Mouse (Mus musculus) right cerebral cortex, postnatal 14 days (tissue): ENCODE results near the gene Rnf44.

Source experiments
- DNase-seq: peaks from one replicate; pipeline ENCODE4 v3.0.0; 2022

Rnf44 gene

DNA sequence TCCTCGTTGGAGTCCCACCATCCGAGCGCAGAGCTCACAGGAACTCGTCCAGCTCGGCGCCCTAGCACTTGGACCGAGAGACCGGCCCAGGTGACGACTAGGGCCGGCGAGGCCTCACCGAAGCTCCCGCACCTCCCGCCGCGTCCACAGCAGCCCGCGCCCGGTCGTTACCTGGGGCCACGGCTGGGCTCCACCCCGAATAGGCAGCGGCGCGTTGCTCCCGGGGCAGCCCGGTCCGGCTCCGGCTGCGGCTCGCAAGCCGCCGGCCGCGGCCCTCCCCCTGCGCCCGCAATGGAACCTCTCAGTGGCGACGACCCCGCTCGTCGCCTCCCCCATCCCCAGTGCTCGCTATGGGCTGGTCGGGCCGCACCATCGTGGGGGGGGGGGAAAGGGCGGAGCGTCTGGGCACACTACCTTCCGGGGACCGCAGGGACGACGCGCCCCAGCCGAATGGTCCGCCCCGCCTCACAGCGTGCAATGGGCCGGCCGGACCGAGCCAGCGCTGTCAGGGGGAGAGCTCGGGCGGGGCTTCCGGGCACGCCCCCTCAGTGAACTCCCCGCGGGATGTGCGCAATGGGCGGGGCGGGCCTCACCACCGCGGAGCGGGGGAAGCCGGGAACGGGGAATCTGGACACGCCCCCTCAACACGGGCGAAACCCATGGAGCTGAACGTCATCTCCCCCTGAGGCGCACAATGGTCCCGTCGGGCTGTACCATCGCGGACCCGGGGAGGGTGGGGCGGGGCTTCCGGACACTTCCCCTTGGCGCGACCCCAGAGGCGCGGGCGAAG is at the start of gene Rnf44:
Gene Rnf44 (minus strand): TSS at position 350 of the 790 bp plus-strand sequence.
- DNase-seq: peak; percentile 99

DNA sequence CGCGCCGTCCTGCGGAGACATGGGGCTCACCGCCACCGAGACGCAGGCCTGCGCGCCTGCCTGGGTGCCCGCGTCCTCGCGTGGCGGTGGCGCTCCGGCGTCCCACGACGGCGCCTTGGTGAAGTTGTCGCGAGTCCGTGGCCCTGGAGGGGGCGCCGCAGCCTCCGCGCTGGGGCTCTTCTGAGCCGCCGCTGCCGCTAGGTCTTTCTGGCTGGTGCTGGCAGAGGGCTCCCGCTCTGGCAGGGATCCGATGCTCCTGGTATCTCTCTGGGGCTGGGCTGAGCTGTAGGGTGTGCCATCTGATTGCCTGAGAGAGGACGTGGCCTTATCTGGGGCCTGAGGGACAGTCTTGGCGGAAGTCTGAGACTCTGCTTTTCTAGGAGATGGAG is 44.5 kb upstream of the Rnf44 start:
- peak; percentile 53 for DNase-seq

DNA sequence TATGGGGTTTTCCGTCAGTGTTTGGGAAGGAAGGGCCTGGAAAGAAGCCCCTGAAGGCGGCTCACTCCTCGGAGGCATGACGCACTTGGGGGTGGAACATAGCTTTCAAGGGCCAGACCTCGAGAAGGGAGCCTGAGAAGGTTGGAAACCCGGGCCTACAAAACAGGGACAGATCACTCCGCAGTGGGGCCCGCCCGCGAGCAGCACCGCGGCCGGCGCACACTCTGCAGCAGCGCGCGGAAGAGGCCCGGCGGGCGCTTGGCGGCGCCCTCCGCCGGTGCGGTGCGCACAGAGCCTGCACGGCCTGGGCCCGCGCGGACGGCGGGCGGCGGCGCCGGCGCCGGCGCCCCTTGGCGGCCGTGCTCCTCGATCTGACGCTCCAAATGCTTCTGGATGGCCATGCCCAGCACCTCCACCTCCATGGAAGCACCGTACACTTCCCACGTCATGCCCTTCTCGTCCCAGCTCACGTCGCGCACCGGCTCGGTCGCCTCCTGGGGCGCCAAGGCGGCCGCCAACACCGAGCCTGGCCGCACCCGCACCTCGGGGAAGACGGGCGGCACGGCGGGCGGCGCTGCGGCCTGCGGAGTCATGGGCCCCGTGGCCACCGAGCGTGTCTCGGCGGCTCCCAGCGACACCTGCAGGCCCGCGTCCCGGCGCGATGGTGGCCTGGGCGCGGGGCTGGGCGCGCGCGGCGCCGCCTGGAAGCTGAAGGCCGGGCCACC is 43.9 kb upstream of the Rnf44 start:
- no peak for DNase-seq

DNA sequence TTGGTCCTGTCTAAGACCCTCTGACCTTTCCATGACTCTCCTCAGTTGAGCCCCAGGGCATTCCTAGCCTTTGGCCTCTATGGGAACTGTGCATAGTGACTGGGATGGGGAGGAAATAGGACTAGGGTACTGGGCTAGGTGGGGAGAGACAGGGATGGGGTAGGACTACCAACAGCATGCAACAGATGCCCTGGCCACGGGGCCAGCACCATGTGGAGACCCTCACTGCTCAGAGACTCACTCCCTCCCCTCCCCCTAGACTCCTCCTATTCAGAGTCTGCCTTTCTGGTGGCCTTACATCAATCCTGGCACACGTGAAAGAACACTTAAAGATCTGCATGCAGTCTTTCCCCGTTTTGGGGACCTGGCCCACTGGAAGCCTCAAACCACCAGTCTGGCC is 43.2 kb upstream of the Rnf44 start:
- DNase-seq: no peak

GRCm38 (mm10) chr13:54726131-54726530 is 32.4 kb upstream of the Rnf44 start:
- no peak for DNase-seq

GRCm38 (mm10) chr13:54723143-54723542 is 29.4 kb upstream of the Rnf44 start:
- DNase-seq: no peak

GRCm38 (mm10) chr13:54716916-54717315 is 23.2 kb upstream of the Rnf44 start:
- DNase-seq: peak; percentile 58

- DNase-seq: no peak
Observed at GRCm38 (mm10) chr13:54714996-54715395, 21.3 kb upstream of the Rnf44 start.

GRCm38 (mm10) chr13:54714393-54714792 is 20.7 kb upstream of the Rnf44 start:
- peak; percentile 38 for DNase-seq

DNA sequence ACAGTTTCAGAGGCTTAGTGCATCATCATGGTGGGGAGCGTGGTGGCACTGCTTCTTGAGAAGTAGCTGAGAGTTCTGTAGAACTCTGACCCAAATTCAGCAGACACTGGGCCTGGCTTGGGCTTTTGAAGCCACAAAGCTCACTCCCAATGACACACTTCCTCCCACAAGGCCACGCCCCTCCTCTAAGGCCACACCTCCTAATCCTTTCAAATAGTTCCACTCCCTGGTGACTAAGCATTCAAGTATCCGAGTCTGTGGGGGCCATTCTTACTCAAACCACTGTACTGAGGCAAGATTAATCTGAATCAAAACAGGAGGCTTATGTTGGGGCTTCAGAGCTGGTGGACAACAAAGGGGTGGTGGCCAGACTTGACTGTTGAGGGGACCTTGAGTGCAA is 17.2 kb upstream of the Rnf44 start:
- DNase-seq: no peak

GRCm38 (mm10) chr13:54704890-54705289 is 11.2 kb upstream of the Rnf44 start:
- DNase-seq: no peak

GRCm38 (mm10) chr13:54702507-54702906 is 8.8 kb upstream of the Rnf44 start:
- no peak for DNase-seq

GRCm38 (mm10) chr13:54701243-54701642 is 7.5 kb upstream of the Rnf44 start, which contains the start of gene Cdhr2:
Gene Cdhr2 (plus strand): TSS chr13:54701461.
- no peak for DNase-seq

- DNase-seq: no peak
Observed at GRCm38 (mm10) chr13:54695479-54696230, 1.9 kb upstream of the Rnf44 start.

DNA sequence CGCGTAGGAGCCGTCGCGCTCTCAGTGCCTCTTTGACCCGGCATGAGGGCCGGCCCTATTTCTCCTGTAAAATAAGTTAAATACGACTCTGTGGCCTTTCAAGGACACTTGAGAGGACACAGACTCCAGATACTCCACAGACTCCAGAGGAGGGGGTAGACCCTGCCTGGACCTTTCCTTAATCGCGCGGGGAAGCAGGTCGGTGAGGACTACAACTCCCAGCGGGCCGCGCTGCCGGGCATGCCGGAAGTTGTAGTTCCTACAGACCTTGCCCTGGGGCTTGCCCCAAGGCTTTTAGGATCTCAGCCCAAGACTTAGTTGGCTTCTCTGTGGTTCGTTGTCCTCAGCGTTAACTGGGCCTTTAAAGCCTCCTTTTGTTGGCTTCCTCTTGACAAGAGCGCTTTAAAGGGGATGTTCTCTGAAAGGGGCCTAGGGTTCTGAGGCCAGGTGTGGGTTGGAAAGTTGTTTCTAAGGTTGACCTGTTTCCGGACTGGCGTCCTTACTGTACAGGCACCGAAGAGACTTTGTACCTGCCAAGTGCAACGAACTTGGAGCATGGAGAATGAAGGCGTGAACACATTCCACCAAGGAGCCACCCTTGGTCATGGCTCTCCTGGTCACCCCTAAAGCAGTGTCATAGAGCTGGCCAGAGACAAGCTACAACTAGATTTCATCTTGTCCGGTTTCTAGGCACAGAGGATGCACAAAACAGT is 797 bp upstream of the Rnf44 start:
- DNase-seq: peak; percentile 85

GRCm38 (mm10) chr13:54692711-54693557 is 773 bp downstream of the Rnf44 start:
- DNase-seq: no peak

DNA sequence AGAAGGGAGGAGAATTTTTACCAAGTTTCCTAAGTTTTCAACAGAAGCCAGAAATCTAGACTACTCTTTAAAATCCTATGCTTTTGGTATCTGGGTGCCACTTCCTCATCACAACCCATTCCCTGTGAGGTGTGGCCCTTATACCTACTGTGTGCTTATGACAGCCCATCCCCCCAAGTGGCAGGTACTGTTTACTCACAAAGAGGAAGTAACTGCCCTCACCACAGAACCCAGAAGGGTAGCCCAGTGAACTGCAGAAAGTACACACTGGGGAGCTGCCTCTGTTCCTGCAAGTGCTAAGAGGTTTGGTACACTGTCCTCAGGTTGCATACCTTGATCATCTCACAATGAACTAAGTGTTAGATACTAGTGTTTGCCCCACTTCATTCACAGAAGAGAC is 2.0 kb downstream of the Rnf44 start:
- DNase-seq: no peak

- DNase-seq: no peak
Observed at GRCm38 (mm10) chr13:54690151-54690740, 3.5 kb downstream of the Rnf44 start.

- DNase-seq: peak; percentile 95
Observed at GRCm38 (mm10) chr13:54687575-54688424, 5.9 kb downstream of the Rnf44 start.

DNA sequence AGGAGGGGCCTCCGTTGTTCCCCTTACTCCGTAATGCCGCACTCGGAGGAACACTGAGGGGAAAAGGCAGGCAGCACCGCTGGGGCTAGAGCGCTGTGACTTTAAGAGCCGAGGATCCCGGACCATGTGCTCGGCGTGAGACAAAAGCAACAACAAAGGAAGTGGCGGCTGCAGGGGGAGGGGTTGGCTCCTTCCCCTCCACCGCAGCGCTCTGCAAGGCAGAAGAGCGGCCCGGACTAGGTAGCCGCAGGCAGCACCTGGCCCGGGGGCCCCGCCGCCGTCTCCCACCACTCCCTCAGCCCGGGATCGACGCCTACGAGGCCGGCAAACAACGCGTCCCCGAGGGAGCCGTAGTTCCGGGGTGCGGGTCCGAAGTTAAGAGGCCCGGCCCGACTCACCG is 6.6 kb downstream of the Rnf44 start:
- DNase-seq: peak; percentile 65
